Mouse (Mus musculus) urinary bladder, adult 18-20 months (tissue): Measurements from ENCODE around the gene Wwc2.

Experiments
- DNase-seq, 2 experiments: peaks; one replicate each; pipeline ENCODE4 v3.0.0; 2022; ENCODE audit warnings: low spot score in 2 of 2, mixed read lengths in 2 of 2

Wwc2 gene

GRCm38 (mm10) chr8:47989655-47990385 lies 904 bp downstream of the Wwc2 start:
- peak in 1 of 2 experiments; percentile 73 for DNase-seq

DNA sequence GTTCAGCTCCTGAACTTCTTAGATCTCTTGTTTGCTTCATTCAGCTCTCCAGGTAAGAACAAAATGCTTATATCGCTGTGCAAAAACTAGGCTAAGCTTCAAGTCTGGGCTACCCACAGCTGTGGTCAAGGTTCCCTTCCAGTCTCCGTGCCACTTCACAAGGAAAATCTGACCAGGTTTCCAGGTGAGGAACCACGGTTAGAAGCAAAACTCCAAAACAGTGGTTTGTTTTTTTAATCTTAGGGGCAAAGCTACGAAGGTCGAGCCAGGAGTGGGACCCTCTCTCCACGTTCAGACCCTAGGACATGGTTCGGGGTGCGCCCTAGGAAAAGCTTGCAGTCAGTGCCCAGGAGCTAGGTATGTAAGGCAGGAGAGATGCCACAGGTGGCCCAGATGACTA lies 1.5 kb downstream of the Wwc2 start:
- no peak for DNase-seq

DNA sequence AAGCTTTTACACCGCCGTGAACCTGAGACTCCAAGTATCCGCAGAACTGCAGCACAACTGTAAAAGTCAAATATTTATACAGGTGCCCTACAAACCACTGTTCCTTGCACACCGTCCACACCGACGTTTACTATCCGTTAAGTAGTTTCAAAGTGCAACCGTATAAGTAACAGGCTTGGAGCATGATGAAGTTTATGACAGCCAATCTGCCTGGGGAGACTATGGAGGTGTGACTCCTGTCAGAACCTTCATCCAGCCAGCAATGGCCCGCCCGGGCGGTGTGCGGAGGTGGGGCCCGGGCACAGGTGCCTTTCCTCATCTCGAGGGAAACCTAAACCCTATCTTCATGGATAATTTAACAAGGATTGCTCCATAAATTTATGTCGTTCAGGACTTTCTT lies 2.6 kb downstream of the Wwc2 start:
- DNase-seq = no peak

GRCm38 (mm10) chr8:47985644-47986043 lies 5.1 kb downstream of the Wwc2 start:
- DNase-seq = no peak

DNA sequence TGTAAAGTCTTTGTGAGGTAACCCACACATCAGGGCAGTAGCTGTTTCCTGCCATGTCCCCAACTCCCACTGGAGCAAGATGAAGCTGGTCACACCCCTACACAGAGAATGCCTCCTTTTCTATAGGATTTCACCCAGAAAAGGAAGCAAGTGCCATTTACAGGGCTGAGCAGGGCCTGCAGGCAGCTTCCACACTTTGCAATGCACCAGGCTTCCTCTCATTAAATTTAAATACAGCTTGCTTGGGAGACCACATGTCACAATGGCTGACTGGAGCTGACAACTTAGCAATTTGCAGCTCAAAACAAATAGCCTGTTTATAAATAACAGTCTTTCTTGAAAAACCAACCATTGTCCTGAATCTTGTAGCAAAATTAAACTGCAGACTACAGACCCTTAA lies 5.5 kb downstream of the Wwc2 start:
- no peak for DNase-seq

GRCm38 (mm10) chr8:47981075-47981474 lies 9.6 kb downstream of the Wwc2 start:
- DNase-seq = no peak

GRCm38 (mm10) chr8:47979876-47980275 lies 10.8 kb downstream of the Wwc2 start:
- DNase-seq = no peak

DNA sequence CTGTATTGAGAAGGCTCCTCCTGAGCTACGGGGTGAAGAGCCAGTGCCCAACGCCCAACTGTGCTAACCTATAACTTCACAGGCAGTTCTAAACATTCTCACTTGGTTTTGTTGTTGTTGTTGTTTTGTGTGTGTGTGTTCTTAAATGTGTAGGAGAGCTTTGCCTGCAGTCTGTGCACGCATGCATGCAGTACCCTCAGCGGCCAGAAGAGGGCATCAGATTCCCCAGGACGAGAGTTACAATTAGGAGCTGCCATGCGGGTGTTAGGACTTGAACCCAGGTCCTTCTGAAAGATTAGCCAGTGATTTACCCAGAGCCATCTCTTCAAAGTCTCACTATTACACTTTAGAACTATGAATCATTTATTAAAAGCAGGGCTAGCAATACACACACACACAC lies 12.0 kb downstream of the Wwc2 start:
- no peak for DNase-seq

GRCm38 (mm10) chr8:47974963-47975314 lies 15.8 kb downstream of the Wwc2 start:
- DNase-seq = no peak

- peak; percentile 22 to 38 for DNase-seq
Measured at GRCm38 (mm10) chr8:47974138-47974962, 16.4 kb downstream of the Wwc2 start.

- no peak for DNase-seq
Measured at GRCm38 (mm10) chr8:47971121-47971520, 19.6 kb downstream of the Wwc2 start.

DNA sequence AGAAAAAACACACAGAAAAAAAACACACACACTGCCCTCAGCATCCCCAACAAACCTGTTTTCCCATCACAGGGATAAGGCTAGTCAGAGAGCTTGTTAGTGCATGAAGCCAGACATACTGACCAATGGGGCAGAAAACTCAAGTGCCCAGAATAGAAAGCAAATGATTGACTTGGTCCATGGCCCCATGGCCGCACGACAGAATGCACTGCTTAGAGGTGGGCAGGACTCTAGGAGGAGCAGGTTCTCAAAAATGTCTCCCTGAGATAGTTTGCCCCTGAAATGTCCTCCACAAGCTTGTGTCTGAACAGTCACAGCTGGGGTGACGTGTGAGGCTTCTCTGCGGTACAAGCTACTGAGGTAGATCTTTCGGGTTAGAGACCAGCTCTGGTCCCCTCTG lies 20.1 kb downstream of the Wwc2 start:
- no peak for DNase-seq

DNA sequence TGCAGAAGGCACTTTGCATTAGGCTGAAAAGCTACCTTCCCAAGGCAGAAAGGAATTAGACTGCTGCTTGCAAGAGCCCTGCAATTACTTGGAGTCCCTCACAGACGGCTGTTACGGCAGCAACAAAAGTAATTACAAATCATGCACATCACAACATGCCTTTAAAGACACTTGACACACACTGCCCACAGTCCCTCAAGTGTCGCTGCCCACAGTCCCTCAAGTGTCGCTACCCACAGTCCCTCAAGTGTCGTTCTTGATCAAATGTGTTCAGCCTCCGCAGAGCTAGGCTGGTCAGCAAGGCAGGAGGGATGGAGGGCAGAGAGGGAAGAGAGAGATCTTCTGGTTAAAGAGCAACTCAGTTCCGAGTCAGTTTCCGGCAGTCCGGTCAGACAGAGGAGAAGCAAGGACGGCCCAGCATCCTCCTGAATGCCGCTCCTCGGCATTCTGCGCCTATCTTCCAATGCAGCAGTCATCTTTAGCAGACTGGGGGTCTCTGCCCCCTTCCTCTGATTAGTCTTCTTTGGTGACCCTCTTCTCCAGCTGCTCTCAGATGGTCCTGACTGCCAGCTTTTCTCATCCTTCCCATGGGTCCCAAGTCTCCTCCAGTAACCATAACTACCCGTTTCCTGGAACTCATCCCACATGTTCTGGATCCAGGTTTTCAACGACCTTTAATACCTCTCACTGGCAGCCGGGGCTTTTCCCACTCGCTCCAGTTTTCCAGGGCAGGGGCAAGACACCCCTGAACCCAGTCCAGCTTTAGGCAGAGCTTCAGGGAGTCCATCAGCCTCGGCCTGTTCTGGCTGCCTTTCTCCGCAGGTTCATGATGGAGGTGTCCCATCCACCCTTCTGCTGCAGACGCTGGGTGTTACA lies 23.4 kb downstream of the Wwc2 start:
- no peak for DNase-seq

GRCm38 (mm10) chr8:47962484-47962883 lies 28.2 kb downstream of the Wwc2 start:
- DNase-seq = no peak

DNA sequence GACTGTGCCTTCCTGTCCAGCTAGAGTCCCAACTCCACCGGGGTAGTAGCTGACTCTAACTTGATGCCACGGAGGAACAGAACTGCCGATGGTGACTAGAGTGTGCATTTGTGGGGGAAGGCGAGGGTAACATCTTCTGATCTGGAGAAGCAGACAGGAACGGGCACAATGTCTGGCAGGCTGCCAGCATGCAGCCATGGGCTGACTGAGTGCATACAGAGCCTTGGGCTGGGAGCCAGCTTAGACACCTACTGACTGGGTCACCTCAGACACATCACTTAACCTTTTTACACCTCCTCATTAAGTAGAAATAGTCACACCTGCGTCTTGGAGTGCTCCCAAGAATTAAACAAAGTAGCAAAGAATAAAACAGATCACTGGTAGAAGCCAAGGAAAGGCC lies 28.7 kb downstream of the Wwc2 start:
- no peak for DNase-seq

- no peak for DNase-seq
Measured at GRCm38 (mm10) chr8:47957560-47957959, 33.2 kb downstream of the Wwc2 start.

DNA sequence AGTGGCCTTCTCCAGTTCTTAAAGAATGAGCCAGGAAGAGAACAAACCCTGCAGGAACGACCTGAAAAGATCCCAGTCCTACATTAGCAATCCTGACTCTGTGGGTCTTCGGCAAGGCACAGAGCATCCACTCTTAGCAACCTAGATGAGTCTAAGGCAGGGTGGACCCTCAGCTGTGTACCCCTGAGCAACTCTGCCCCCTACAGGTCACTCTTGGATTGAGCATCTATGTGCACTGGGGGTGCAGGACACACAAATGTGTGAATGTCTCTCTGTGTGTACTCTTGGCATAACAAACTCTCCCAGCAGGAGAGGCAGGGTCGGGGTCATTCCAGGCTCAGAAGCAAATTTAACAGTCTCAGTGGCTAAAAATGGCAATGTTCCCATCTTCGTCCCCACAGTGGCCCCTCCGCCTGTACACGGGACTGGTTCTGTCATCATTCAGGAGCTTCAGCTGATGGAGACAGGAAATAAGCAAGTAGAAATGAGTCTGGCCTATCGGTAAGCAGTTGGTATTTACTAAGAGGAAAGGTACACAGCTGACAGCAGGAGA lies 39.3 kb downstream of the Wwc2 start:
- no peak for DNase-seq

DNA sequence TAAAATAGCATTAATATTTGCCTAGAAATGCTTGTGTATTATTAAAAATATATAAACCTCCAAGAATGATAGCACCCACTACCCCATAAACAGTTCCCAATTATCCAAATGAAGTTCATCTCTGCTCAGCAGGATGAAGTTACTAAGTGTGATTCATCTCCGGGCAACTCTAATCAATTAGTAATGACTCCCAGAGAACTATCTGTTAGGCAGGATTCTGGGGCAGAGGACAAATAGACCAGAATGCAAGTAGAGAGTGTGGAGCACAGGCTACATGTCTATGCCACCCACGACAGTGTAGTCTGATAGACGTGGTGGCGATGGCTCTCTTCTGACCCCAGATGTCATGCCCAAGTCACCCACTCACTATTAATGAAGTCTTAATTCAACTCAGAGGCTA lies 41.9 kb downstream of the Wwc2 start:
- DNase-seq = no peak

DNA sequence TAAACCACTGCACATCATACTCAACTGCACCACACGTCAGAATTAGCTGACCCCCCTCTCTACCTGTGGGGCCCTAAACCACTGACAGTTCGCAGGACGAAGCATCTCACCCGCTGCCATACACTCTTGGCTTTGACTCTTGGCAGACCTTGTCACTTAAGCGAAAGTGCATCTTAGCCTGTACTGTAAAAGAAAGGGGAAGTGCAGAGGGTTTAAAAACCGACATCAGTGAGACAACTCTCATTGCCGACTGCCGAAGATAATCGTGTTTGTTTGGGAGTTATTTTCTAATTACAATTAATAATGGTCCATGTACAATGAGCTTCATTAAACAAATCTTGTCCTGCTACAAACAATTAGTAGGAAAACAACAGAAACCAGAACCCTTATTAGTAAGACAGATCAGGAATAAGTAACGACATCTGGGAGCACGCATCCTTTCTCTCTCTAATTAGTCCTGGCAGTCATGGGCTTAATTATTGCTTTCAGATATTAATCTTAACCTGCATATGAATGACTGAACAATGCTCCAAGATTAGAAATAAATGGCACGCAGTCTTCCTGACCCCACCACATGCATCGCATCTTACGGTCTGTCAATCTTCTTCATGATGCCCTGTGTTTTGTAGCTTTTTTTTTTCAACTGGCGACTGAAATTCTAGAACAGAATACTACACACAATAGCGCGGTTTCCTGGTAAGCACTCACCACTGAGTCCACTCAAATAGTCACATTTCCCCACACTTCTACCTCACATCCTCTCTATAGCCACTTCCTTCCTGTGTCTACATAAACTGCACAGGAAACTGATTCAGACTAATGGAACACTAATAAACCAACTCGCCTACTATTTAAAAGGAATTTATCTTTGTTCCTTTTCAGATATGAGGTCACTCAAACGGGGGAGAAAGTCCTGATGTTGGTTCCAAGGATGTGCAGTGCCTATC lies 42.8 kb downstream of the Wwc2 start:
- no peak for DNase-seq

DNA sequence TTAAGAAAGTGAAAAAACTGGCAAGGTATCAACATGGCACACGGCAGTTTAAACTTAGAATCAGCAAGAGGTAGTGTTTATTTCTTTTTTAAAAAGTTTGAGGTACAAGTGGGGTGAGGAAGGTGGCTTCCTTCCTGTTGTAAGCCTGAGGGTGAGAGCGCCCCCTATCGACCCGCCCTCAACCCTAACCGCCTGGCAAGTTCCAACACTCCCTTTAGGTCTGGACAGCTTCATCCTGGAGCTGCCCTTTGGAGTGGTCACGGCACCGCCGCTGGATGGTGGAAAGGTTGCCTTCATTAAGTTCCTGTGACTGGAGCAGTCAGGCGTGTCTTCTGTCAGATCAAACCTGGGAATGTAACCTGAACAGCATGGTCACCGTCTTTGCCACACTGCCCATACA lies 47.7 kb downstream of the Wwc2 start:
- no peak for DNase-seq

DNA sequence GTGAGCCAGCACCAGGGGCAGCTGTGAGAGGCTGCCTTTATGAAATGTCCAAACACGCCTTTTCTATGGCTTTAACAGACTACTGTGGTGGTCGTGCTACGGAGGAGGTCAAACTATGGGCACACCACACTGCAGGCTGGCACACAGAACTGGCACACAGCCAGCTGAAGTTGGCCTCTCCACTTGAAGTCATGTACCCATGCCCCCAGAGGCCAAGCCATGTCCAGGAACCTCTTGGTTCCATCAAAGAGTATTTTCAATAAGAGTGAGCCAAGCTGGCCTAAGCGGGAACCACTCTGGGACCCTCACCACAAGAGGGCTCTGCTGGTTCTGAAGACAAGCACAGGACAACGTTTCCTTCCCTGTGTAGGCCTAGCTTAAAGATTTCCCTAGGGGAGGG lies 49.7 kb downstream of the Wwc2 start:
- no peak for DNase-seq
